Mouse (Mus musculus): ENCODE measurements around the gene Sumo2. TPM values are rescaled to one million over a fixed set of nuclear protein-coding genes. Genes with fewer than 3 reads are reported as not detected.
A peak's percentile ranks its signal among the peaks of the same experiment; 100 is the strongest.
"Not testable (repeated sequence)": the region's sequence is repeated elsewhere in the genome, so short reads cannot be mapped to it uniquely, and the experiment has no call there.

Sumo2 gene
- polyA plus RNA-seq, 1 experiment from 2014 or later, result 675 TPM

DNA sequence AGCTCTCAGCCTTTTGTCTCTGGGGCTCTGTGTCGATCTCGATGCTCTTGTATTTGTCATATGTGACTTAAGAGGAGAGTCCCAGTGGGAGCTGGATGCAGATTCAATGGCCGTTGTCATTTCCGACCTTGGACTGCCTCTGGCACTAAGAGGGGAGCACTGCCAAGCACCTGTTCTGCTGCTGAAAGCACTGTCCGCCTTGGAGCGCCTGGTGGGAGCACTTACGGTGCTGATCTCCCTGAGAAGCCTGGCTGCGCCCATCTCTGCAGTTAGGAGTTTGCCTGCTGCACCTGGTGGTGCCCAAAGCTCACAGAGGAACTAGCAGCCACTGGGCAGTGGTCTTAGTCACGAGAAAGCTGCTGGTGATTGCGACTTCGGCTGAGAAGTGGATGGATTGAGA, 52.8 kb downstream of the Sumo2 start:
- Histone ChIP-seq H3K9me3 (replicated peaks) (no peaks in the 10 kb centered on the region), H3K36me3 (0 out of 2 replicates have a peak, but pooled peaks cover 3% of the 10 kb centered on the region), H3K27ac (ENCODE audit: poor library complexity, severe bottlenecking) (no peak overlapping the region), H3K4me3 (no peak overlapping the region), H3K4me2 (no peak overlapping the region), H3K9ac (no peak overlapping the region), H3K27me3 (replicated peaks) (no peaks in the 10 kb centered on the region), H3K4me1 (replicated peaks) (peaks cover 7% of the 10 kb centered on the region; the same call in 1 of the 2 replicates)
- no peak for ATAC-seq (ENCODE audit: insufficient number of reproducible peaks, low FRiP score)
- 67% methylated on average over 11 of the region's 11 CpGs for WGBS

DNA sequence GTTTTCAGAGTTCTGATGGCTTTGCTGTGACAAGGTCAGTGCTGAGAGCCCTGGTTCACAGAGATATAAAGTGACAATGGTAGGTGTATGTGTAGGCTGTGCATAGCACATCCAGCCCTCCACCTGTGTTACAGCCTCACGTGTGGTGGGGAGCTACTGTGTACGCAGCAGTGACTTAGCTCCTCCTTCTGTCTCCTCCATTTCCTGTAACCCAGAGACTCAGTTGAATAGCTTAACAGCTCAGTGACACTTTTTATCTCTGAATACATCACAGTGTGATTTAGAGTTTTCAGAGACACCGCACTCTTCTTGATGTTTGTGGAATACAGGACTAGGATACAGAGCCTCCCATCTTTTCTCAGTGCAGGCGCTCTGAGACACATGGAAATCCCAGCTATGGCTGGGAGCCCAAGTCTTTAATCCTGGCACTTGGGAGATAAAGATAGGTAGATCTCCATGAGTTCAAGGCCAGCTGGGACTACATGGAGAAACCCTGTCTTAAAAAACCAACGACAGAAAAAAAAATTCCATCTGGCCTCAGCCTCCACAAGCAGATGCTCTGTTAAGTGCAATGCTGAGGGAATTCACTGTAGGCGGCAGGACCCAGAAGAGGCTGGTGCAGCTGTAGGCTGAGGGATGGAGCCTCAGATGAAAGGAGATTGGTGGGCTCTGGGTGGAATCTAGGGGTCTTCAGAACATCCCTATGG, 54.4 kb downstream of the Sumo2 start:
- Histone ChIP-seq H3K9ac (no peak overlapping the region), H3K36me3 (0 out of 2 replicates have a peak, but pooled peaks cover 3% of the 10 kb centered on the region)

DNA sequence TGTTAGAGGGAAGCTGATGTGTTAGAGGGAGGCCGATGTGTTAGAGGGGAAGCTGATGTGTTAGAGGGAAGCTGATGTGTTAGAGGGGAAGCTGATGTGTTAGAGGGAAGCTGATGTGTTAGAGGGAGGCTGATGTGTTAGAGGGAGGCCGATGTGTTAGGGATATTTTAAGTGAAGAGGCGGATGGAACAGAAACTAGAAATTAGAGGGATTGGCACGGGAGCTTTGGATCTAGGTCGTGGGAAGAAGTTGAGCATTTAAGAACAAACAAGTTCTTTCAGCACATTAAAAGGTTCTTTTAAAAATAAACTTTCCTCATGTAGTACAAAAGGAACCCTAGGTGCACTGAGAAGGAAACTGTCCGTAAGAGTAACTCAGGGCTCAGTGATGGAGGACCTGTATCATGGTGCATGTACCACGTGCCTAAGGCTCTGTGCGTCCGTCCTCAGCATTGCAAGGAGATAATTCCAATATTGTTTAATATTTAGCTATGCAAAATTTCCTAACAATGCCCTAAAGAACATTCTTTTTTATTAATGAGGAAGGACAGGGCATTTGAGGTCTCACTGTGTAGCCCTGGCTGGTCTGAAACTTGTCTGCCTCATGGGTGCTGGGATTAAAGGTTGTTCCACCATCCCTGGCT, 57.7 kb downstream of the Sumo2 start:
- 81% methylated on average over 9 of the region's 9 CpGs for WGBS
- no peak overlapping the region for H3K27ac ChIP-seq (ENCODE audit: poor library complexity, severe bottlenecking)
- no peak overlapping the region for H3K4me3 ChIP-seq
- no peaks in the 10 kb centered on the region for H3K27me3 ChIP-seq (replicated peaks)
- no peaks in the 10 kb centered on the region for H3K36me3 ChIP-seq
- H3K4me2 ChIP-seq, result no peak overlapping the region
- H3K9ac ChIP-seq, result no peak overlapping the region
- H3K4me1 ChIP-seq (replicated peaks), result peaks cover 30% of the 10 kb centered on the region
- no peaks in the 10 kb centered on the region for H3K9me3 ChIP-seq (replicated peaks)
- ATAC-seq (ENCODE audit: insufficient number of reproducible peaks, low FRiP score), result no peak

More for the DNA sequence above, 54.4 kb downstream of the Sumo2 start:
- 84% methylated on average over 6 of the region's 6 CpGs for WGBS
- Histone ChIP-seq H3K4me2 (no peak overlapping the region), H3K4me1 (replicated peaks) (peaks cover 14% of the 10 kb centered on the region), H3K27ac (ENCODE audit: poor library complexity, severe bottlenecking) (no peak overlapping the region), H3K27me3 (replicated peaks) (no peaks in the 10 kb centered on the region), H3K4me3 (no peak overlapping the region), H3K9me3 (replicated peaks) (no peaks in the 10 kb centered on the region)
- ATAC-seq (ENCODE audit: insufficient number of reproducible peaks, low FRiP score), result no peak

DNA sequence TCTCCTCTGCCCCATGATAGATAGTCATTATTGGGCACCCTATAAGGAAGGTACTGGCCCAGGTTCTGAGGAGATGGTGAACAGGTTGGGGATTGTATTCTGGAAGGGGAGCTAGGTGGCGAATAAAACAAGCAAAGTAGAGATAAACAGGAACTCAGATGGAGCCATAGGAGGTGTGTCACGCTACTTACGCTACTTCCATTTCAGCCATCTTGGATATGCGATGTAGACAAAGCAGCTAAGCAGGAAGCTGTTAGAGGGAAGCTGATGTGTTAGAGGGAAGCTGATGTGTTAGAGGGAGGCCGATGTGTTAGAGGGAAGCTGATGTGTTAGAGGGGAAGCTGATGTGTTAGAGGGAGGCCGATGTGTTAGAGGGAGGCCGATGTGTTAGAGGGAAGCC, 58.7 kb downstream of the Sumo2 start:
- WGBS, result 80% methylated on average over 7 of the region's 7 CpGs
- not testable (repeated sequence) for ATAC-seq (ENCODE audit: insufficient number of reproducible peaks, low FRiP score); H3K9me3 ChIP-seq (replicated peaks); H3K9ac ChIP-seq; H3K27me3 ChIP-seq (replicated peaks); H3K36me3 ChIP-seq; H3K4me3 ChIP-seq; H3K27ac ChIP-seq (ENCODE audit: poor library complexity, severe bottlenecking)
- peak overlapping the region; percentile 97; the same call in 1 of the 2 replicates for H3K4me2 ChIP-seq
- H3K4me1 ChIP-seq (replicated peaks), result peaks cover 40% of the 10 kb centered on the region

DNA sequence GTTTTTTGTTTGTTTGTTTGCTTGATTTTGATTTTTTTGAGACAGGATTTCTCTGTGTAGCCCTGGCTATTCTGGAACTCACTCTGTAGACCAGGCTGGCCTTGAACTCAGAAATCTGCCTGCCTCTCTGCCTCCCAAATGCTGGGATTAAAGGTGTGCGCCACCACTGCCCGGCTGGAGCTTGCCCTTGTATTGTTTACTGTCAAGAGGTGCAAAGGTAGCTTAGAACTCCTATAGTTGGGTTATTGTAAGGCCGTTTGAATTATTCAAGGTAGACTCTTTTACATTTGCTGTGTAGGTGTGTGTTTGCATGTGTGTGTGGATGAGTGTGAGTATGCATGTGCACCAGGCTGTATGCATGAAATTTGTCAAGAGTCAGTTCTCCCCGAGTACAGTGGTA, 59.4 kb downstream of the Sumo2 start:
- WGBS, result 77% methylated on average over 4 of the region's 4 CpGs

DNA sequence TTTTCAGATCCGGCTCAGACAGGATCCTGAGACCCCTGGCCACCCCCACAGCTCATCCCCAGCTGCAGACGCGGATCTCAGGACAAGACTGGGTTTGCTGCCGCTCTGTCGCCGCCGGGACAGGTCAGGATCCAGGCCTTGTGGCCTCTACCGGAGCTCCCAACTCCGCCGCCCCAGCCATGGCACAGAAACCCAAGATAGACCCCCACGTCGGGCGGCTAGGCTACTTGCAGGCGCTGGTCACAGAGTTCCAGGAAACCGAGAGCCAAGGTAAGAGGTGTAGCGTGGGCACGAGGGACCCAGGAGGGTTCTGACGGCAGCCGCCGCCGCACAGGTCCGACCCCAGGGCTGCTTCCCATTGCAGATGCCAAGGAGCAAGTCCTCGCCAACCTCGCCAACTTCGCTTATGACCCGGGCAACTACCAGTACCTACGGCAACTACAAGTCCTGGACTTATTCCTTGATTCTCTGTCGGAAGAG, 60.3 kb downstream of the Sumo2 start:
- H3K36me3 ChIP-seq, result no peaks in the 10 kb centered on the region
- WGBS, result 4% methylated on average over 28 of the region's 28 CpGs
- H3K4me2 ChIP-seq, result peak overlapping the region; percentile 97

More for the DNA sequence above, 59.4 kb downstream of the Sumo2 start:
- H3K9ac ChIP-seq, result peak overlapping the region; percentile 85; the same call in 1 of the 2 replicates
- H3K4me2 ChIP-seq, result peak overlapping the region; percentile 97
- not testable (repeated sequence) for H3K27ac ChIP-seq (ENCODE audit: poor library complexity, severe bottlenecking); H3K36me3 ChIP-seq; ATAC-seq (ENCODE audit: insufficient number of reproducible peaks, low FRiP score); H3K4me3 ChIP-seq; H3K9me3 ChIP-seq (replicated peaks); H3K27me3 ChIP-seq (replicated peaks)
- peaks cover 40% of the 10 kb centered on the region for H3K4me1 ChIP-seq (replicated peaks)

DNA sequence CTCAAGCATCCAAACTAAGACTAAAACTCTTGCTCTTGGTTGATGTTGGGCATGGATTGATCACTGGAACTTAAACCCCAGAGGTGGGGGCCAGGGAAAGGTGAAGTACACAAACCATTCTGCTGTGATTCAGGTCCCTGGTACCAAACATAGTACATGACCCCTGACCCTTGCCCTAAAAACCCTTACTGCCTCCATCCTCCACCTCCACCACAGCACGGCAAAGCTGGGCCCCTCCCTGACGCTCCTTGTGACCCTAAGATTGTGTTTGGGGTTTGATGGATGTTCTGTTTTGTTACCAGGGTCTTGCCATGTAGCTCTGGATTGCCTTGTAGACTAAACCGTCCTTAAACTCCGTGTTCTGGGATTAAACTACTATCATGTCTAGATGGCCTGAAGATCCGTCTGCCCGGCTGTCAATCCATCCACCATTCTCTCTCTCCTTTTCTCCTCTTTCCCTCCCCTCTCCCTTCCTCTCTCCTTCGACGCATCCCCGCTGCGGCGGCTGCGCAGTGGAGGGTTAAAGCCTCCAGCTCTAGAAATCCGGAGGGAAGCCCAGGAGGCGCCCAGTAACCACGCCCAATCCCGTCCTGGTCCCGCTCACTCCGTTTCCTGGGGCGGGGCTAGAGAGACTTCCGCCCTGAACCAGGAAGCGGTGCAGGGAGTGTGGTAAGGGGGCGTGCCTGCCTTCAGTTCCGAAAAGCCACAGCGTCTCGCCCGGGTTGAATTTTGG, 60.9 kb downstream of the Sumo2 start, which contains the start of gene Armc7:
Gene Armc7, plus strand, starts transcription at position 643 of the 733 bp plus-strand sequence.
- no peaks in the 10 kb centered on the region for H3K9me3 ChIP-seq (replicated peaks)
- H3K9ac ChIP-seq, result peak within 1 kb of the TSS; percentile 85
- peak within 1 kb of the TSS; percentile 94 for H3K4me3 ChIP-seq
- H3K27ac ChIP-seq (ENCODE audit: poor library complexity, severe bottlenecking), result peak within 1 kb of the TSS; percentile 76
- WGBS, result under 1% methylated on average over 26 of the region's 26 CpGs
- peak within 1 kb of the TSS; percentile 97 for H3K4me2 ChIP-seq
- no peaks in the 10 kb centered on the region for H3K36me3 ChIP-seq
- ATAC-seq (ENCODE audit: insufficient number of reproducible peaks, low FRiP score), result peak; percentile 93
- peaks cover 40% of the 10 kb centered on the region for H3K4me1 ChIP-seq (replicated peaks)
- no peaks in the 10 kb centered on the region for H3K27me3 ChIP-seq (replicated peaks)

More for the DNA sequence above, 60.3 kb downstream of the Sumo2 start:
- peaks cover 40% of the 10 kb centered on the region for H3K4me1 ChIP-seq (replicated peaks)
- 0 out of 2 replicates have a peak overlapping the region, but pooled peaks have one; percentile 14 for H3K27ac ChIP-seq (ENCODE audit: poor library complexity, severe bottlenecking)
- 0 out of 2 replicates have a peak, but pooled peaks have one; percentile 6 for ATAC-seq (ENCODE audit: insufficient number of reproducible peaks, low FRiP score)
- no peaks in the 10 kb centered on the region for H3K27me3 ChIP-seq (replicated peaks)
- H3K4me3 ChIP-seq, result peak overlapping the region; percentile 94
- H3K9ac ChIP-seq, result peak overlapping the region; percentile 85
- H3K9me3 ChIP-seq (replicated peaks), result no peaks in the 10 kb centered on the region

DNA sequence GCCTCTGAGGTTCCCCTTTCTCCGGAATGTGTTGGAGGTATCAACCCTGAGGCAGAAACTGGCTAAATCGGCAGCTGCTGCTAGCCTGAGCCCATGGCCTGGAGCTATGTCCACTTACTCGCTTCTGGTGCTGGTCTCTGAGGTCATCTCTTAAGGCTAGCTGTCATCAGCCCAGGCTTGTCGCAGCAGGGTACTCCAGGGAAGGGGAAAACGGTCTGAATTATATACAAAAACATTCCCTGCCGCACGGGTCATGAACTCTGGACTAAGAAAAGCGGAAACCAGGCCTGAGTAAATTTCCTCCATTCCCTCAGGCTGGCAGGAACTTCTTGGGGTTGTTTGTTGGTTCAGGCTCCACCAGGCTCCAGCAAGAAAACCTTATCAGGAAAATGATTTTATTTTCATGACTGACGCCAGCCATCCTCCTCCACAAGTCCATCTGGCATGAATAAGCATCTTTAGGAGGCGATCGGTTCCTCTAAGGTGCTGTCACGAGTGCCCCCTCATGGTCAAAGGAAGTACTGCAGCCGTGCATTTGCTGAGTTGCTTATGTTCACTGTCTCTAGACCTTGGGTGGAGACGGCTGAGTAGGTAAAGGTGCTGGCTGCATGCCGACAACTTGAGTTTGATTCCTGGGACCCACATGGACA, 62.3 kb downstream of the Sumo2 start:
- peak; percentile 66 for ATAC-seq (ENCODE audit: insufficient number of reproducible peaks, low FRiP score)
- Histone ChIP-seq H3K4me3 (no peak overlapping the region), H3K4me1 (replicated peaks) (peaks cover 40% of the 10 kb centered on the region), H3K9me3 (replicated peaks) (no peaks in the 10 kb centered on the region), H3K36me3 (no peaks in the 10 kb centered on the region), H3K27ac (ENCODE audit: poor library complexity, severe bottlenecking) (peak overlapping the region; percentile 76), H3K4me2 (peak overlapping the region; percentile 21; the same call in 1 of the 2 replicates), H3K27me3 (replicated peaks) (no peaks in the 10 kb centered on the region), H3K9ac (peak overlapping the region; percentile 16; the same call in 1 of the 2 replicates)
- 15% methylated on average over 15 of the region's 15 CpGs for WGBS
